Mouse (Mus musculus) heart, embryonic 11.5 days (tissue): Measurements from ENCODE around the gene Ubash3a. TPM values are rescaled to one million over a fixed set of nuclear protein-coding genes. Genes with fewer than 3 reads are reported as not detected.

Source experiments
- ATAC-seq: fragments of 200-750 bp; cut with Nextera tagmentation; replicated peaks from 2 replicates; pipeline ENCODE4 v1.8.0; 2017; ENCODE audit warnings: moderate library complexity; ENCODE audit not compliant: insufficient number of reproducible peaks, low FRiP score, low TSS enrichment
- H3K27ac ChIP-seq: fragments of 300-500 bp; sonication (generic); 2 replicates; pipeline ENCODE4 v1.5.1; 2014; ENCODE audit warnings: mild to moderate bottlenecking, low read depth, low read length
- H3K27me3 ChIP-seq: fragments of 300-500 bp; sonication (generic); 2 replicates; pipeline ENCODE4 v1.6.1; 2014; ENCODE audit warnings: mild to moderate bottlenecking, low read length, mixed read lengths; ENCODE audit not compliant: control insufficient read depth, insufficient read depth
- H3K36me3 ChIP-seq: fragments of 300-500 bp; sonication (generic); 2 replicates; pipeline ENCODE4 v1.6.1; 2014; ENCODE audit warnings: mild to moderate bottlenecking, low read length, moderate library complexity, mixed read lengths; ENCODE audit not compliant: control insufficient read depth, insufficient read depth
- H3K4me1 ChIP-seq: fragments of 300-500 bp; sonication (generic); 2 replicates; pipeline ENCODE4 v1.6.1; 2014; ENCODE audit warnings: low read length; ENCODE audit not compliant: control insufficient read depth, insufficient read depth
- H3K4me2 ChIP-seq: fragments of 300-500 bp; sonication (generic); 2 replicates; pipeline ENCODE4 v1.6.1; 2014; ENCODE audit warnings: mild to moderate bottlenecking, moderate library complexity
- H3K4me3 ChIP-seq: fragments of 300-500 bp; sonication (generic); 2 replicates; pipeline ENCODE4 v1.5.1; 2014; ENCODE audit warnings: low read depth, low read length
- H3K9ac ChIP-seq: fragments of 300-500 bp; sonication (generic); 2 replicates; pipeline ENCODE4 v1.6.1; 2014; ENCODE audit warnings: mild to moderate bottlenecking, low read depth, low read length, moderate library complexity
- H3K9me3 ChIP-seq: fragments of 300-500 bp; sonication (generic); replicated peaks from 2 replicates; pipeline ENCODE4 v1.6.1; 2016; ENCODE audit warnings: low read length; ENCODE audit not compliant: control insufficient read depth
- WGBS: fragments of 180-500 bp; shearing (Covaris S2); extraction: QIAGEN DNeasy Blood & Tissue Kit; methylation state at CpG from one replicate; pipeline ENCODE4 v1.1.7; 2014; ENCODE audit not compliant: insufficient replicate concordance; 5-methylcytosine and 5-hydroxymethylcytosine counted together
- polyA plus RNA-seq: library from polyadenylated mRNA; unstranded; fragments of >200 nt; fragmentation: Nextera tagmentation; extraction: Ambion mirVana; gene quantifications from 2 replicates; pipeline ENCODE4 v1.2.1, GENCODE M21; 2014

Ubash3a gene
- polyA plus RNA-seq, 1 experiment from 2014 or later: 2.9 TPM

GRCm38 (mm10) chr17:31224591-31224990, 16.9 kb downstream of the Ubash3a start:
- no peak for ATAC-seq
- H3K27me3 ChIP-seq: no peaks in the 10 kb centered on the region
- H3K36me3 ChIP-seq: no peaks in the 10 kb centered on the region
- no peaks in the 10 kb centered on the region for H3K4me1 ChIP-seq
- no peaks in the 10 kb centered on the region for H3K9me3 ChIP-seq
- no peak overlapping the region for H3K9ac ChIP-seq
- no peak overlapping the region for H3K4me2 ChIP-seq
- 72% methylated on average over 8 of the region's 8 CpGs for WGBS
- H3K4me3 ChIP-seq: no peak overlapping the region
- H3K27ac ChIP-seq: no peak overlapping the region

DNA sequence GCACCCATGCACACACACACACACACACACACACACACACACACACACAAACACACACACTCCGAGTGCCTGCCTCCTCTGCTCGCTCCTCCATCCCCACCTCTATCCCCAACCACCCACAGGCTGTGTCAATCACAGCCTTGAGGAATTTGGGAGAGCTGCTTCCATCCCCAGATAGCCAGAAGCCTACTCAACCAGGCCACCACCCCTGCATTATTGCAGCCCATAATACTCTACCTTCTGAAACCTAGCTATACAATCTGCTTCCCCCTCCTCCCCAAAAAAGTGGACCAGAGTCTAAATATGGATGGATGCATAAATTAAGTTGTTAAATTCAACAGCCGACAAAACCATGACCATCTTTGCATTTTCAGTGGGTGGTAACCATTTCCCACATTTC, 18.7 kb downstream of the Ubash3a start:
- ATAC-seq: no peak
- H3K27me3 ChIP-seq: no peaks in the 10 kb centered on the region
- H3K36me3 ChIP-seq: no peaks in the 10 kb centered on the region
- no peak overlapping the region for H3K4me3 ChIP-seq
- H3K27ac ChIP-seq: no peak overlapping the region
- H3K9me3 ChIP-seq: no peaks in the 10 kb centered on the region
- 68% methylated on average over 3 of the region's 3 CpGs for WGBS
- H3K4me1 ChIP-seq: no peaks in the 10 kb centered on the region
- no peak overlapping the region for H3K4me2 ChIP-seq
- H3K9ac ChIP-seq: no peak overlapping the region

- ATAC-seq: no peak
- WGBS: 75% methylated on average over 7 of the region's 7 CpGs
- no peak overlapping the region for H3K9ac ChIP-seq
Observed at GRCm38 (mm10) chr17:31226931-31227330, 19.3 kb downstream of the Ubash3a start.

DNA sequence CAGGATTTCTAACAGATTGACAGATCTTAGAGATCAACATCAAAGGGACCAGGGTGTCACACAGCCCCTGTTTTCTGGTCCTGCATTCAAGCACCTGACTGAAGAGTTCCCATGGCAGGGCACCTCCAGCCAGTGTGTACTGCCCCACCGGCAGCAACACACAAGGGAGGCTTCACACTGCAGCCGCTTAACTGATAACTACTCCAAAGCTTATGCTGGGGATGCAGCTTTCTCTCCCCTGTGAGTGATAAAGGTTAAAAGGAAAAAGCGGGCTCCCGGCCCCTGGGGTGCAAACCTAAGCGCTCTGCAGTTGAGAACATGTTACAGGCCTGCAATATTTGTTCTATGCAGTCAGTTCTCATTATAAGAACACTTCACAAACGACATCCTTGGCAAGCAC, 24.1 kb downstream of the Ubash3a start:
- Histone ChIP-seq H3K36me3 (no peaks in the 10 kb centered on the region), H3K4me1 (no peaks in the 10 kb centered on the region), H3K9ac (no peak overlapping the region), H3K4me2 (no peak overlapping the region), H3K4me3 (no peak overlapping the region), H3K27me3 (no peaks in the 10 kb centered on the region), H3K9me3 (no peaks in the 10 kb centered on the region), H3K27ac (no peak overlapping the region)
- ATAC-seq: no peak
- WGBS: 28% methylated on average over 6 of the region's 6 CpGs

More at GRCm38 (mm10) chr17:31226931-31227330, 19.3 kb downstream of the Ubash3a start:
- H3K4me3 ChIP-seq: no peak overlapping the region
- no peaks in the 10 kb centered on the region for H3K4me1 ChIP-seq
- H3K36me3 ChIP-seq: no peaks in the 10 kb centered on the region
- H3K9me3 ChIP-seq: no peaks in the 10 kb centered on the region
- no peaks in the 10 kb centered on the region for H3K27me3 ChIP-seq
- no peak overlapping the region for H3K27ac ChIP-seq
- H3K4me2 ChIP-seq: no peak overlapping the region

DNA sequence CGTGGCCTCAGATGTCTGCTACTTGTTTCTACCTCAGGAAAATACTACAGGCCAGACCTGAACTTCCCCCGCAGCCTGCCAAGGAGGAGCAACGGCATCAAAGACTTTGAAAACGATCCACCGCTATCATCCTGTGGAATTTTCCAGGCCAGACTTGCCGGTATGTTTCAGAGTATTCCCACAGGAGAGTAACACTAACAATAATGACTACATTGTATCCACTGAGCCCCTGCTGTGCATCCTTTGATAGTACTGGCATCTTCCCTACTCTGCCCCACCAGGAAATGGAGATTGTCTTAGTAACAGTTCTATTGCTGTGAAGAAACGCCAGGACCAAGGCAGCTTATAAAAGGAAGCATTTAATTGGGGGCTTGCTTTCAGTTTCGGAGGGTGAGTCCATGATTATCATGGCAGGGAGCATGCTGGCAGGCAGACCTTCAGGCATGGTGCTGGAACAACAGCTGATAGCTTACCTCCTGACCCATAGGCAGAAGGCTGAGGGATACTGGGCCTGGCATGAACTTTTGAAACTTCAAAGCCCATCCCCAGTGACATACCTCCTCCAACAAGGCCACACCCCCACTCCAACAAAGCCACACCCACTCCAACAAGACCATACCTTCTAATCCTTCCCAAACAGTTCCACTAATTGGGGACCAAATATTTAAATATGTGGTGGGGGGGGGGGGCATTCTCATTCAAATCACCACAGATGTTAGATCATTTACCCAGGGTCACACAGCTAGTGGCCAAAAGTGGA, 24.8 kb downstream of the Ubash3a start:
- Histone ChIP-seq H3K36me3 (no peaks in the 10 kb centered on the region), H3K27ac (no peak overlapping the region), H3K27me3 (no peaks in the 10 kb centered on the region), H3K9ac (no peak overlapping the region), H3K4me1 (no peaks in the 10 kb centered on the region), H3K9me3 (no peaks in the 10 kb centered on the region), H3K4me2 (no peak overlapping the region), H3K4me3 (no peak overlapping the region)
- WGBS: 33% methylated on average over 8 of the region's 8 CpGs
- ATAC-seq: no peak

- H3K4me3 ChIP-seq: no peak overlapping the region
- no peak for ATAC-seq
- no peaks in the 10 kb centered on the region for H3K36me3 ChIP-seq
- no peaks in the 10 kb centered on the region for H3K9me3 ChIP-seq
- whole genome bisulfite sequencing: 92% methylated on average over 1 of the region's 1 CpGs
- H3K4me1 ChIP-seq: no peaks in the 10 kb centered on the region
- no peak overlapping the region for H3K4me2 ChIP-seq
- H3K9ac ChIP-seq: no peak overlapping the region
- H3K27me3 ChIP-seq: no peaks in the 10 kb centered on the region
- no peak overlapping the region for H3K27ac ChIP-seq
Observed at GRCm38 (mm10) chr17:31235915-31236314, 28.2 kb downstream of the Ubash3a start.

DNA sequence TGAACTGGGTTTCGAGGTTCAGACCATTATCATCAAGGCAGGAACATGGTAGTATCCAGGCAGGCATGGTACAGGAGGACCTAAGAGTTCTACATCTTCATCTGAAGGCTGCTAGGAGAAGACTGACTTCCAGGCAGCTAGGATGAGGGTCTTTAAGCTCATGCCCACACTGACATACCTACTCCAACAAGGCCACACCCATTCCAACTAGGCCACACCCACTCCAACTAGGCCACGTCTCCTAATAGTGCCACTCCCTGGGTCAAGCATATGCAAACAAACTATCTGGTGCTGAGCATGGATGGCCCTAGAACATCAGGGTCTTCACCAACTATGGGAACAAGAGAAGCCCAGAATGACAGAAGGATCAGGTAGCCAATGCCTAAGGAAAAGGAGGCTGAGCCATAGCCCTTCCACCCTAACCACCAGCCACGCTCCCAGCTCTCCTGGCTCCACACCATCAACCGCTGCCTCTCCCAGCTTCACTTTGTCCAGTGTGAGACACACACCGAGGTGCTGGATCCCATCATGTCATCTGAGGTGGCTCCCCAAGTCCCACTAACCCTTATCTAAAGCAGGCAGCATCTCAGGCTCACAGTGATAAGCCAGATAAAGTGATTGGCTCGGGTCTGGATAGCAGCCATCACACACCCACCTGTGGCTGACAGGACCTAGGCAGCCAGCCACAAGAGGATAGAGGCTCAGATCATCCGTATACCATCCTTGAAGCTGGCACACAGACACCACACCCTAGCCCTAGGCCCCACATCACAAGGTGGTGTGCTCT, 30.8 kb downstream of the Ubash3a start:
- 70% methylated on average over 7 of the region's 7 CpGs for WGBS
- H3K4me3 ChIP-seq: no peak overlapping the region
- no peaks in the 10 kb centered on the region for H3K27me3 ChIP-seq
- H3K9me3 ChIP-seq: no peaks in the 10 kb centered on the region
- no peaks in the 10 kb centered on the region for H3K36me3 ChIP-seq
- no peak for ATAC-seq
- no peak overlapping the region for H3K4me2 ChIP-seq
- no peak overlapping the region for H3K27ac ChIP-seq
- no peaks in the 10 kb centered on the region for H3K4me1 ChIP-seq
- H3K9ac ChIP-seq: no peak overlapping the region

DNA sequence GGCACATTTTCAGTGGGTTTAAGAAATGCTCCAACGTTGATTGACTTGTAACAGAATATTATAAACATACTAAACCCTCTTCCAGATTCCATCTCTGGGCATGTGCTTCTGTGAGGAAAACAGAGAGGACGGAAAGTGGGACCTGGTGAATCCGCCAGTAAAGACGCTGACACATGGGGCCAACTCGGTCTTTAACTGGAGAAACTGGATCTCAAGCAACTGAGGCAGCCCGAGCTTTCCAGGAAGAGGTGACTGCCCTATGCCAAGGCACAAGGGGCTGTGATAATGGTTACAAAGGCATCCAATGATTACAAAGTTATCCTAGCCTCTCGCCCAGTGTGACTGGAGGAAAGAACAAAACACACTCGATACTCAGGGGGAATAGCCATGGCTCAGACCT, 33.5 kb downstream of the Ubash3a start:
- H3K9me3 ChIP-seq: no peaks in the 10 kb centered on the region
- 79% methylated on average over 8 of the region's 8 CpGs for WGBS
- H3K4me3 ChIP-seq: no peak overlapping the region
- H3K9ac ChIP-seq: no peak overlapping the region
- no peaks in the 10 kb centered on the region for H3K36me3 ChIP-seq
- no peak for ATAC-seq
- no peaks in the 10 kb centered on the region for H3K27me3 ChIP-seq
- no peak overlapping the region for H3K4me2 ChIP-seq
- no peaks in the 10 kb centered on the region; the same call in 1 of the 2 replicates for H3K4me1 ChIP-seq
- H3K27ac ChIP-seq: no peak overlapping the region
